Mouse (Mus musculus): ENCODE results near the gene Zfp763. TPM values are rescaled to one million over a fixed set of nuclear protein-coding genes. Genes with fewer than 3 reads are reported as not detected.
"Not testable (repeated sequence)": the region's sequence is repeated elsewhere in the genome, so short reads cannot be mapped to it uniquely, and the experiment has no call there.

The Zfp763 gene
- total RNA-seq (2014; fragmentation: Nextera tagmentation) (3.2 TPM in 2 replicates), total RNA-seq (2017) (11.2 and 14.5 TPM in 2 replicates)

- peak; percentile 99 for ATAC-seq (replicated peaks; ENCODE audit: poor library complexity, severe bottlenecking)
Observed at GRCm38 (mm10) chr17:33032900-33033891, at the start of gene Zfp763. Zfp763 (minus strand) TSS chr17:33033402.

- no peak for ATAC-seq (replicated peaks; ENCODE audit: poor library complexity, severe bottlenecking)
Observed at GRCm38 (mm10) chr17:33067958-33068357, 34.8 kb upstream of the Zfp763 start, which contains the start of gene 4921501E09Rik. 4921501E09Rik (minus strand) TSS chr17:33068058.

GRCm38 (mm10) chr17:33063001-33063400 is 29.8 kb upstream of the Zfp763 start:
- ATAC-seq (replicated peaks; ENCODE audit: poor library complexity, severe bottlenecking), result no peak

- ATAC-seq (replicated peaks; ENCODE audit: poor library complexity, severe bottlenecking), result no peak
Observed at GRCm38 (mm10) chr17:33058791-33059190, 25.6 kb upstream of the Zfp763 start.

GRCm38 (mm10) chr17:33032376-33032775 is 826 bp downstream of the Zfp763 start:
- no peak for ATAC-seq (replicated peaks; ENCODE audit: poor library complexity, severe bottlenecking)

GRCm38 (mm10) chr17:33020434-33020833 is 12.8 kb downstream of the Zfp763 start:
- not testable (repeated sequence) for ATAC-seq (replicated peaks; ENCODE audit: poor library complexity, severe bottlenecking)

- ATAC-seq (replicated peaks; ENCODE audit: poor library complexity, severe bottlenecking), result no peak; the same call in 1 of the 2 replicates
Observed at GRCm38 (mm10) chr17:33008337-33008736, 24.9 kb downstream of the Zfp763 start.

- no peak for ATAC-seq (replicated peaks; ENCODE audit: poor library complexity, severe bottlenecking)
Observed at GRCm38 (mm10) chr17:32998492-32998891, 34.7 kb downstream of the Zfp763 start.

- peak; percentile 98 for ATAC-seq (replicated peaks; ENCODE audit: poor library complexity, severe bottlenecking)
Observed at GRCm38 (mm10) chr17:32992699-32993474, 40.3 kb downstream of the Zfp763 start, which contains the start of gene Zfp952. Zfp952 (plus strand) TSS chr17:32993129.

GRCm38 (mm10) chr17:32991965-32992698 is 41.1 kb downstream of the Zfp763 start:
- no peak for ATAC-seq (replicated peaks; ENCODE audit: poor library complexity, severe bottlenecking)

- no peak for ATAC-seq (replicated peaks; ENCODE audit: poor library complexity, severe bottlenecking)
Observed at GRCm38 (mm10) chr17:32986301-32986700, 46.9 kb downstream of the Zfp763 start.

GRCm38 (mm10) chr17:32981361-32981760 is 51.8 kb downstream of the Zfp763 start:
- ATAC-seq (replicated peaks; ENCODE audit: poor library complexity, severe bottlenecking), result no peak

Other genes with a start within 250 kb of the Zfp763 start
- gene Zfp871, start 245.1 kb downstream of the Zfp763 start, total RNA-seq (2014; fragmentation: Nextera tagmentation), result 31.1 and 57.1 TPM in 2 replicates
- 17.7 and 26.1 TPM in 2 replicates for gene Zfp871, start 245.1 kb downstream of the Zfp763 start, total RNA-seq (2017)
- not detected in 2 replicates for gene Zfp811, start 223.5 kb downstream of the Zfp763 start, total RNA-seq (2014; fragmentation: Nextera tagmentation)
- not detected in 2 replicates for gene Zfp811, start 223.5 kb downstream of the Zfp763 start, total RNA-seq (2017)
- gene Zfp799, start 203.1 kb downstream of the Zfp763 start, total RNA-seq (2014; fragmentation: Nextera tagmentation), result 10.1 and 18.5 TPM in 2 replicates
- 6.5 and 10.6 TPM in 2 replicates for gene Zfp799, start 203.1 kb downstream of the Zfp763 start, total RNA-seq (2017)
- gene Zfp870, start 141.8 kb downstream of the Zfp763 start, total RNA-seq (2014; fragmentation: Nextera tagmentation), result 2.3 and 6.2 TPM in 2 replicates
- 2.5 and 5.9 TPM in 2 replicates for gene Zfp870, start 141.8 kb downstream of the Zfp763 start, total RNA-seq (2017)
- not detected in 2 replicates for gene Cyp4f14, start 116.1 kb downstream of the Zfp763 start, total RNA-seq (2014; fragmentation: Nextera tagmentation)
- gene Cyp4f14, start 116.1 kb downstream of the Zfp763 start, total RNA-seq (2017), result not detected in 2 replicates
- gene Cyp4f13, start 86.0 kb downstream of the Zfp763 start, total RNA-seq (2014; fragmentation: Nextera tagmentation), result 10.3 and 15.2 TPM in 2 replicates
- gene Cyp4f13, start 86.0 kb downstream of the Zfp763 start, total RNA-seq (2017), result 8.5 and 12.9 TPM in 2 replicates
- gene Zfp472, start 67.6 kb downstream of the Zfp763 start, total RNA-seq (2014; fragmentation: Nextera tagmentation), result 9.7 and 15.5 TPM in 2 replicates
- gene Zfp472, start 67.6 kb downstream of the Zfp763 start, total RNA-seq (2017), result 15.9 and 19.6 TPM in 2 replicates
- 7.4 and 8.9 TPM in 2 replicates for gene Zfp952, start 40.3 kb downstream of the Zfp763 start, total RNA-seq (2014; fragmentation: Nextera tagmentation)
- 10.3 and 10.9 TPM in 2 replicates for gene Zfp952, start 40.3 kb downstream of the Zfp763 start, total RNA-seq (2017)
- gene 4921501E09Rik, start 34.7 kb upstream of the Zfp763 start, total RNA-seq (2014; fragmentation: Nextera tagmentation), result not detected in 2 replicates
- gene 4921501E09Rik, start 34.7 kb upstream of the Zfp763 start, total RNA-seq (2017), result not detected in 2 replicates
- gene Zfp563, start 55.9 kb upstream of the Zfp763 start, total RNA-seq (2014; fragmentation: Nextera tagmentation), result 1.2 and 12.9 TPM in 2 replicates
- gene Zfp563, start 55.9 kb upstream of the Zfp763 start, total RNA-seq (2017), result 1.6 and 3.3 TPM in 2 replicates
- gene Morc2b, start 106.3 kb upstream of the Zfp763 start, total RNA-seq (2014; fragmentation: Nextera tagmentation), result not detected in 2 replicates
- gene Morc2b, start 106.3 kb upstream of the Zfp763 start, total RNA-seq (2017), result not detected in 2 replicates
- gene Olfr55, start 135.0 kb upstream of the Zfp763 start, total RNA-seq (2014; fragmentation: Nextera tagmentation), result not detected in 2 replicates
- gene Olfr55, start 135.0 kb upstream of the Zfp763 start, total RNA-seq (2017), result not detected in 2 replicates
- not detected in 2 replicates for gene Olfr239, start 157.9 kb upstream of the Zfp763 start, total RNA-seq (2014; fragmentation: Nextera tagmentation)
- not detected in 2 replicates for gene Olfr239, start 157.9 kb upstream of the Zfp763 start, total RNA-seq (2017)
- not detected in 2 replicates for gene Olfr1564, start 188.3 kb upstream of the Zfp763 start, total RNA-seq (2014; fragmentation: Nextera tagmentation)
- gene Olfr1564, start 188.3 kb upstream of the Zfp763 start, total RNA-seq (2017), result not detected in 2 replicates
- 10.4 and 15.0 TPM in 2 replicates for gene Zfp955a, start 221.7 kb upstream of the Zfp763 start, total RNA-seq (2014; fragmentation: Nextera tagmentation)
- 15.6 and 18.9 TPM in 2 replicates for gene Zfp955a, start 221.7 kb upstream of the Zfp763 start, total RNA-seq (2017)
- gene Olfr63, start 231.3 kb upstream of the Zfp763 start, total RNA-seq (2014; fragmentation: Nextera tagmentation), result not detected in 2 replicates
- gene Olfr63, start 231.3 kb upstream of the Zfp763 start, total RNA-seq (2017), result not detected in 2 replicates